Mouse (Mus musculus) heart, embryonic 15.5 days (tissue): Measurements from ENCODE around the gene Mkks. TPM values are rescaled to one million over a fixed set of nuclear protein-coding genes. Genes with fewer than 3 reads are reported as not detected.
"Not testable (repeated sequence)": the region's sequence is repeated elsewhere in the genome, so short reads cannot be mapped to it uniquely, and the experiment has no call there.

Experiments
- ATAC-seq: fragments of 200-750 bp; cut with Nextera tagmentation; replicated peaks from 2 replicates; pipeline ENCODE4 v1.8.0; 2017; ENCODE audit warnings: low read depth, moderate TSS enrichment; ENCODE audit not compliant: insufficient number of reproducible peaks, insufficient read depth, low FRiP score
- H3K27ac ChIP-seq: fragments of 300-500 bp; sonication (generic); 2 replicates; pipeline ENCODE4 v1.5.1; 2015; ENCODE audit warnings: mild to moderate bottlenecking, inconsistent platforms
- H3K27me3 ChIP-seq: fragments of 300-500 bp; sonication (generic); 2 replicates; pipeline ENCODE4 v1.6.1; 2015; ENCODE audit warnings: inconsistent platforms
- H3K36me3 ChIP-seq: fragments of 300-500 bp; sonication (generic); 2 replicates; pipeline ENCODE4 v1.6.1; 2015; ENCODE audit warnings: mild to moderate bottlenecking, inconsistent platforms
- H3K4me1 ChIP-seq: fragments of 300-500 bp; sonication (generic); replicated peaks from 2 replicates; pipeline ENCODE4 v1.6.1; 2015; ENCODE audit warnings: inconsistent platforms
- H3K4me2 ChIP-seq: fragments of 300-500 bp; sonication (generic); 2 replicates; pipeline ENCODE4 v1.6.1; 2015; ENCODE audit warnings: inconsistent platforms, mild to moderate bottlenecking, moderate library complexity
- H3K4me3 ChIP-seq: fragments of 300-500 bp; sonication (generic); 2 replicates; pipeline ENCODE4 v1.5.1; 2015; ENCODE audit warnings: mild to moderate bottlenecking, inconsistent platforms
- H3K9ac ChIP-seq: fragments of 300-500 bp; sonication (generic); 2 replicates; pipeline ENCODE4 v1.6.1; 2015; ENCODE audit warnings: mild to moderate bottlenecking, inconsistent platforms
- H3K9me3 ChIP-seq: fragments of 300-500 bp; sonication (generic); replicated peaks from 2 replicates; pipeline ENCODE4 v1.6.1; 2016; ENCODE audit warnings: inconsistent platforms
- WGBS: fragments of 180-500 bp; shearing (Covaris S2); methylation state at CpG from one replicate; pipeline ENCODE4 v1.1.7; 2015; ENCODE audit warnings: mixed read lengths; 5-methylcytosine and 5-hydroxymethylcytosine counted together
- polyA plus RNA-seq: library from polyadenylated mRNA; unstranded; fragments of >200 nt; fragmentation: Nextera tagmentation; extraction: Ambion mirVana; gene quantifications from 2 replicates; pipeline ENCODE4 v1.2.1, GENCODE M21; 2015

The Mkks gene
- polyA plus RNA-seq, 1 experiment from 2014 or later, result 19.9 TPM

DNA sequence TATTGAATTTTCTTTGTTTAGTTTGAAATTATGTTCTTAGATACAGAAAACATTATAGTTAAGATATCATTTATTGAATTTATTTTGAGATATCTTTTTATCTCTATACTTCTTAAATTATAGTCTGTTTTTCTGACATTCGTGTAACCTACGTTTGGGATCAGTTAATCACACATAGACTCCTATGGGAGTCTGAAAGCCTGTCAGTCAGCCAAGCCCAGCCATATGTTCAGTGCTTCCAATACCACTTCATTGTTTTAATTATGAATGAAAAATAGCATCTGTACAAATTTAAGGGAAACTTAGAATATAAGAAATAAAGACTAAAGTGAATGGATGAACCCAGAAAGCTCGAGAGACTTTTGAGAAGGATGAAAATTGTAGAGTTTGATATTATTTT is 17.4 kb upstream of the Mkks start:
- Histone ChIP-seq H3K9ac (no peak overlapping the region), H3K4me3 (no peak overlapping the region), H3K4me1 (peaks cover 4% of the 10 kb centered on the region; the same call in 1 of the 2 replicates), H3K27ac (no peak overlapping the region), H3K9me3 (no peaks in the 10 kb centered on the region), H3K36me3 (peaks cover 10% of the 10 kb centered on the region), H3K27me3 (no peaks in the 10 kb centered on the region), H3K4me2 (no peak overlapping the region)
- no peak for ATAC-seq
- WGBS, result 75% methylated on average over 3 of the region's 3 CpGs

DNA sequence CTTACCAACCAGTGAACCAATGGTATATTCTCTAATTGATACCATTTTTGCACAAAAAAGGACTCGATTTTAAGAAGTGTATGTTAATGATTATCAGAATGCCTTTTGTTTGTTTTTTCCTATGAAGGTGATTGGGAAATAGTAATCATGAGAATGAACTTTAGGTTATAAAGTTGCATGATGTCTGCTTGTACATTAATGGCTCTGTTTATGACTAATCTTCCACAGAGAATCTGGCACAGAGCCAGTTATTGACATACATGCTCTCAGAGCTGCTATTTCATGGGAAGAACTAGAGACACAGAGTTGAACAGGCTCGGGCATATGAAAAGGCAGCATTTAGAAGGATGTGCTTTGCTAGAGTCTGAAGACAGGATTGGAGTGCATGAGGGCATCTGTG is 4.9 kb upstream of the Mkks start:
- no peak for ATAC-seq
- Histone ChIP-seq H3K9ac (no peak overlapping the region), H3K4me3 (no peak overlapping the region), H3K4me2 (no peak overlapping the region), H3K4me1 (peaks cover 4% of the 10 kb centered on the region; the same call in 1 of the 2 replicates), H3K9me3 (no peaks in the 10 kb centered on the region), H3K27me3 (no peaks in the 10 kb centered on the region), H3K36me3 (no peaks in the 10 kb centered on the region), H3K27ac (no peak overlapping the region)
- 79% methylated on average over 2 of the region's 2 CpGs for WGBS

DNA sequence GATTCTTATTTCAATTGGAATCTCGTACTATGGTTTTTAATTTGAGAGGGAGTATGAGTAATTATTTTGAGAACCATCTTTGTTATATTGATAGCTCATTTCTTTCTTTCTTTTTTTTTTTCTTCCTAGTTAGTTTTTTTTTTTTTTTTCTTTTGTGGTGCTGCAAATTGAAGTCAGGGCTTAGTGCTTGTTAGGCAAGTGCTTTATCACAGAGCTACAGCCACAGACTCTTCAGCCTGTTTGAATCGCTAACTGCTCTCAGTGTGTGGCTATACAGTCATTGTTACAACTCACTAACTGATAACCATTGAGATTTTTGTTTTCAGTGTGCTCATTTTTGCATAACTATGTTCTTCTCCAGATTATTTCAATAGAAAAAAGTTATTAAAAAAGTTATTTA is 3.3 kb upstream of the Mkks start:
- no peak for ATAC-seq
- 82% methylated on average over 2 of the region's 2 CpGs for WGBS
- Histone ChIP-seq H3K4me1 (peaks cover 8% of the 10 kb centered on the region), H3K27ac (no peak overlapping the region), H3K9me3 (no peaks in the 10 kb centered on the region), H3K9ac (no peak overlapping the region), H3K4me2 (no peak overlapping the region), H3K4me3 (no peak overlapping the region), H3K36me3 (no peaks in the 10 kb centered on the region), H3K27me3 (no peaks in the 10 kb centered on the region)

DNA sequence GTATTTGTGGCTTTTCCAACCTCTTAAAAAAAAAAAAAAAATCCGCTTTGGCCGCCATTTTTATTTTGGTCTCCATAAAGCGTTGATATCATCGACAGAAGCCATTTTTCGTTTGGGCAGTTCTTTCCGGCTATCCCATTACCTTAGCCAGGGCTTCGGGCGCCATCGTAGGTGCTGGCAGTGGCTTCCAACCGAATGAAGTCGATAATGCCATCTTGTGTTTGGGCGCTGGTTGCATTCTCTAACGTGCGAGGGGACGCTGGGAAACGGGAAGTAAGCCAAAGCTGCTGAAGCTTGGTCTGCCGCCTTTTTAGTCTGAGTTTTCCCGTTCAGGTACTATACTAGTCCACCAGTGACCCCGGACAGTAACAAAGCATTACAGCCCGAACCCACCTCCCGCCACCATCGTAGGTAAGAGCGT is 772 bp upstream of the Mkks start:
- peak overlapping the region; percentile 85 for H3K4me3 ChIP-seq
- ATAC-seq, result peak; percentile 82
- H3K4me1 ChIP-seq, result peaks cover 18% of the 10 kb centered on the region
- H3K36me3 ChIP-seq, result no peaks in the 10 kb centered on the region
- H3K9me3 ChIP-seq, result no peaks in the 10 kb centered on the region
- WGBS, result under 1% methylated on average over 23 of the region's 23 CpGs
- H3K27ac ChIP-seq, result peak overlapping the region; percentile 97
- H3K27me3 ChIP-seq, result no peaks in the 10 kb centered on the region
- peak overlapping the region; percentile 59 for H3K4me2 ChIP-seq
- peak overlapping the region; percentile 64 for H3K9ac ChIP-seq

DNA sequence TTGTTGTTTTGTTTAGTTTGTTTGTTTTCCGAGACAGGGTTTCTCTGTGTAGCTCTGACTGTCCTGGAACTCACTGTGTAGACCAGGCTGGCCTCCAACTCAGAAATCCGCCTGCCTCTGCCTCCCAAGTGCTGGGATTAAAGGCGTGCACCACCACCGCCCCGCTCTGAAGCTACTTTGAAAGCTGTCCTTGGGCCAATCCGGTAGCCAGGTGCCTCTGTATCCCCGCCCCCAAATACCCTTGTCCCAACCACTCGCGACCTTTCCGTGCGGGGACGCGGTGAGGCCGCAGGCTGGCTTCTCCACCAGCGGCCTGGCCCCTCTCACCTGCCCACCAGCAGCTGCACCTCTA is 497 bp downstream of the Mkks start:
- peak overlapping the region; percentile 85 for H3K4me3 ChIP-seq

DNA sequence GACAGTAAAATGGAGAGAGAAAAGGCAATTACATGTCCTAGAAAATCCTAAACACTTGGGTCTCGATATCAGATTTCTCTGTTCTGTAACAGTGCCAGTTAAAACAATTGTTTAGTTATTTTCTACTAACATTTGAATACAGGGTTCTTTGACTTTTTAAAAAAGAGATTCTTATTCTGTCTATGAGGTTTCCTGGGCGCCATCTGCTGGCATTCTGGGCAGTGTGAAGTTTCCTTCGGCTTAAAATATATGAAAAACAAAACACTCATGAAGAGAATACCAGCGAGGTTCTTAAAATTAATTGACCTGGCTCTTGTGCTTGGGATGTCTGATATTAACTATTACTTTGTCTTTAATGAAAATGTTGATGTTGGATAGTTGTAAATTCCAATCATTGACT is 4.3 kb downstream of the Mkks start:
- H3K36me3 ChIP-seq, result peaks cover 14% of the 10 kb centered on the region
- ATAC-seq, result no peak
- H3K9me3 ChIP-seq, result no peaks in the 10 kb centered on the region
- no peak overlapping the region for H3K27ac ChIP-seq
- peaks cover 14% of the 10 kb centered on the region for H3K4me1 ChIP-seq
- H3K9ac ChIP-seq, result no peak overlapping the region
- H3K4me2 ChIP-seq, result no peak overlapping the region
- WGBS, result 52% methylated on average over 4 of the region's 4 CpGs
- H3K27me3 ChIP-seq, result no peaks in the 10 kb centered on the region
- H3K4me3 ChIP-seq, result no peak overlapping the region

More for the DNA sequence above, 497 bp downstream of the Mkks start:
- not testable (repeated sequence) for H3K27me3 ChIP-seq, H3K9me3 ChIP-seq, H3K36me3 ChIP-seq
- peaks cover 18% of the 10 kb centered on the region for H3K4me1 ChIP-seq
- peak overlapping the region; percentile 59 for H3K4me2 ChIP-seq
- peak overlapping the region; percentile 83 for H3K9ac ChIP-seq
- WGBS, result 7% methylated on average over 15 of the region's 15 CpGs
- peak overlapping the region; percentile 97 for H3K27ac ChIP-seq
- peak; percentile 67 for ATAC-seq

DNA sequence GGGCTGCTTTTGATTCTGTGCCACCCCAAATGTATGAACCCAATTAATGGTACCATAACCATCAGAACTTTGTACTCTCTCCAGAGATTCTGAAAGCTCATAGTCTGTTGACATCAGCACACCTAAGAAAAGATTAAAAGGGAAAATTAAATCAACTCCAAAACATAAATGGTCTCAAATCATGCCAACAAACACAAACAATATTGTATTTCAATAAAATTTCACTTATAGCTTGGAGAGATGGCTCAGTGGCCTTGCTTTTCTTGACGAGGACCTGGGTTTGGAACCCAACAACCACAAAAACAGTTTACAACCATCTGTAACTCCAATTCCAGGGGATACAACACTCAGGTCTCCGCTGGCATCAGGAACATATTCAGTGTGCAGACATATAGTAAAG is 5.6 kb downstream of the Mkks start, which contains the start of gene AL731706.2:
Gene AL731706.2, minus strand, starts transcription at position 101 of the 400 bp plus-strand sequence.
- Histone ChIP-seq H3K9ac (no peak within 1 kb of the TSS), H3K4me2 (no peak within 1 kb of the TSS), H3K4me1 (peaks cover 14% of the 10 kb centered on the region), H3K27ac (no peak within 1 kb of the TSS), H3K4me3 (no peak within 1 kb of the TSS), H3K9me3 (no peaks in the 10 kb centered on the region), H3K36me3 (peaks cover 25% of the 10 kb centered on the region), H3K27me3 (no peaks in the 10 kb centered on the region)
- WGBS, result 94% methylated on average over 2 of the region's 2 CpGs
- no peak for ATAC-seq

DNA sequence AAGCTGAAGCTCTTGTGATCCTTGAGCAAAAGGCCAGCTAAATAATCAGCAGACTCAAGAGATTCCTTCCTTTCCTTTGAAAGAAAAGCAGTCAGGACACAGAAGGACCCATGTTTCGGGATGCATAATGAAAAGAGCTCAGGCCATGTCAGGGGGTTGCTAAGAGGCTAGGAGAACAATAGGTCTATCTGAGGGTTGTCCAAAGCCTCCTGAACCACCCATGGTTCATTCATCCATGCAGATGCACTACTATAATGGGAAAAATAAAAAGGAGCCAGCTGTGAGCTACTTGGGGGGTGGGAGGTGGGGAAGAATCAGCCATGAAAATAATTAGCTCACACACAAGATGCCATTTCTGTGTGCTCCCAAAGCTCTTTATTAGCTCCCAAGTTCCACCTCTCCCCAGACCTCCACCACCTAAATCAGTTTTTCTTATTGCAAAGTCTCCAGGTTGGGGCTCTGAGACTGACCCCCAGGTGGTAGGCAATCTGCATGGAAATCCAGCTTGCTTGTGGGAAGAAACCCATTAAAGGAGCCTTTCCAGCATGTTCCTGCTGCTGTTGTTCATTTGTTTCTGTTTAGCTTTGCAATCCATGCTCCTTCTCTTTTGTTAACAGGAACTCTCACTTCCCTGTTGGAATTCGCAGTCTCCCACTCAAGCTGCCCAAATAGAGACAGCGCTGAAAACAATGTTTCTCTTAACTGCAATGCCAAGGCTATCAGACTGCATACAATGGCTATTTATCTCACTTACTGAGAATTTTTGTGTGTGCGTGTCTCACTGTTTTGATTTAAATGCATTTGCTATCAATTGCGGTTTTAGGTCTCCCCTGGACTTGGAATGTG is 36.4 kb downstream of the Mkks start:
- Histone ChIP-seq H3K36me3 (no peaks in the 10 kb centered on the region), H3K9me3 (no peaks in the 10 kb centered on the region), H3K9ac (no peak overlapping the region), H3K27ac (no peak overlapping the region), H3K4me2 (no peak overlapping the region), H3K27me3 (no peaks in the 10 kb centered on the region), H3K4me1 (no peaks in the 10 kb centered on the region), H3K4me3 (no peak overlapping the region)
- 54% methylated on average over 5 of the region's 5 CpGs for WGBS
- no peak for ATAC-seq

DNA sequence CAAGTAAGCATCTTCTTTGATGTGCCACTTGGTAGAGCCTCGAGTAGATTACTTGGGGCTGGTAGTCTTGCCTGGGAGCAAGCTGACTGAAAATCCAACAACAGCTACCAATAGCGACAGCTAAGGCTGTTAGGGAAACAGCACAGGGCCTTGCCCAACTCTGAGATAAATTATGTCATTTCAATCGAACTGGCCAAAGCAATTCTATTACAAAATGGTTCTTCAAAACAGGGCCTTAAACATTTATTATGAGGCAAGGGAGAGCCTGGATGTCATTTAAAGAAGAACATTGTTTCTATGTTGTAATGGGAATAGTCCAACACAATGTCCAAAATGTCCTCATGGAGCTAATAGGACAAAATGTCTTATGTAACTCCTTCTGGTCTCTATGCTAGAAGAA is 40.8 kb downstream of the Mkks start:
- H3K27me3 ChIP-seq, result no peaks in the 10 kb centered on the region
- H3K4me1 ChIP-seq, result no peaks in the 10 kb centered on the region
- H3K4me2 ChIP-seq, result no peak overlapping the region
- H3K9me3 ChIP-seq, result no peaks in the 10 kb centered on the region
- no peak for ATAC-seq
- H3K4me3 ChIP-seq, result no peak overlapping the region
- no peak overlapping the region for H3K9ac ChIP-seq
- no peak overlapping the region for H3K27ac ChIP-seq
- no peaks in the 10 kb centered on the region for H3K36me3 ChIP-seq
- 50% methylated on average over 3 of the region's 3 CpGs for WGBS

DNA sequence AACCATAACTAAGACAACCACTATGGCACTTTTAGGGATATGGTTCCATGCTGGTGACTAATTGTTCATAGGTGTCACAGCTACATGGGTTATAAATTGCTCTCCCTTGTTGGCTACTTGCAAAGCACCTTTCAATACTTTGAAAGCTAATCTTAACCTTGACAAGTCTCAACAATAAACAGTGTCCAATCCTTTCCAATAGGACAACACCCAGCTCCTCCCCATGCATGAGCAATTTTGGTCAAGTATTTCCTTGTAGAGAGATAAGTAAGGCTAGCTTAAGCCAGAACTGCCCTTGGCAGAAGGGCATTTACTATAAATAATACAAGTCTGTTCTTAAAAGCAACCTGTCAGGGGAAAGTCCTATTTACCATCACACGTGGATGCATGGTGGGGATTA is 53.2 kb downstream of the Mkks start:
- Histone ChIP-seq H3K9me3 (no peaks in the 10 kb centered on the region), H3K9ac (no peak overlapping the region)

DNA sequence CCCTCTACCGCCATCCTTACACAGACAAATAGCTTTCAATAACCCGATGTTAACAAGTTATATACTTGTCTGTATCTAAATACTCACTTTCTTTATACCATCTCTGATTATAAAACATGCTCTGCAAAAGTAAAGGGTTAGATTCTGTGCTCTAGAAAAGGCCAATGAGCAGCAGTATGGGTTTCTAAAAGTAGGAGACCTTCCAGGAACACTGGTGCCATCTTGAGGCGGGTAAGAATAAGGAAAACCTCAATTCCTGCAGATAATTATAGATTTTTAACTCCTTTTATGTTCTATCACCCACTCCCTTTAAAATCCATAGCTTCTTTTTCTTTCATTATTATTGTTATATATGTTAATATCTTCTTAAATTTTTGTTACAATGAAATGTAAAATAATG is 55.3 kb downstream of the Mkks start:
- Histone ChIP-seq H3K27ac (no peak overlapping the region), H3K4me2 (no peak overlapping the region), H3K36me3 (no peaks in the 10 kb centered on the region), H3K27me3 (no peaks in the 10 kb centered on the region), H3K4me1 (0 out of 2 replicates have a peak, but pooled peaks cover 7% of the 10 kb centered on the region), H3K4me3 (no peak overlapping the region), H3K9me3 (no peaks in the 10 kb centered on the region), H3K9ac (no peak overlapping the region)
- WGBS, result 67% methylated on average over 3 of the region's 3 CpGs
- ATAC-seq, result no peak

More for the DNA sequence above, 53.2 kb downstream of the Mkks start:
- Histone ChIP-seq H3K4me3 (no peak overlapping the region), H3K4me1 (0 out of 2 replicates have a peak, but pooled peaks cover 7% of the 10 kb centered on the region), H3K4me2 (no peak overlapping the region), H3K36me3 (no peaks in the 10 kb centered on the region), H3K27me3 (no peaks in the 10 kb centered on the region), H3K27ac (peak overlapping the region; percentile 27)
- 23% methylated on average over 1 of the region's 1 CpGs for WGBS
- no peak for ATAC-seq

DNA sequence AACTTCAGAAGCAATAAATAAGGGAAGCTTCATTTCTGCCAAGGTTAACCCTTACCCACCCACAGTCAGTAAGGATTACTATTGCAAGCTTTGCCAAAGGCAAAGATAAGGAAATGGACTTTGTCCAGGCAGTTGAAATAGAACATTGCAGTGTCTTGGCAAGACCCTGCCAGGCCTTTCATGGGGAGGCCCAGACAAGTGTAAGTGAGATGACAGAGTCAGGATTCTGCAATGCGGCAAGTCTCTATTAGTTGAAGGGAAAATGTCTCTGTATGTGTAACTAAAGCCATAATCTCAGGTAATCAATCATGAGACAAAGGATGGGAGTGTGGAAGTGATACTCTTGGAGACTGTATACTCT is 56.5 kb downstream of the Mkks start:
- no peak for ATAC-seq
- 0 out of 2 replicates have a peak, but pooled peaks cover 7% of the 10 kb centered on the region for H3K4me1 ChIP-seq
- no peaks in the 10 kb centered on the region for H3K36me3 ChIP-seq
- no peak overlapping the region for H3K4me3 ChIP-seq
- H3K9ac ChIP-seq, result no peak overlapping the region
- no peak overlapping the region for H3K27ac ChIP-seq
- no peaks in the 10 kb centered on the region for H3K27me3 ChIP-seq
- no peak overlapping the region for H3K4me2 ChIP-seq
- H3K9me3 ChIP-seq, result no peaks in the 10 kb centered on the region
- 39% methylated on average over 1 of the region's 1 CpGs for WGBS
